Mouse (Mus musculus) embryonic facial prominence, embryonic 14.5 days (tissue): ENCODE data around the gene Med12l. TPM values are rescaled to one million over a fixed set of nuclear protein-coding genes. Genes with fewer than 3 reads are reported as not detected.
A peak's percentile ranks its signal among the peaks of the same experiment; 100 is the strongest.

ENCODE experiments used
- ATAC-seq: fragments of 200-750 bp; cut with Nextera tagmentation; 2 replicates; pipeline ENCODE4 v1.8.0; 2017; ENCODE audit warnings: low read depth, moderate number of reproducible peaks, moderate TSS enrichment
- DNase-seq: peaks from one replicate; pipeline ENCODE4 v3.0.0-alpha.2; 2015; ENCODE audit warnings: low spot score
- H3K27ac ChIP-seq: fragments of 300-500 bp; sonication (generic); replicated peaks from 2 replicates; pipeline ENCODE4 v1.5.1; 2014; ENCODE audit warnings: low read depth, mild to moderate bottlenecking, low read length, moderate library complexity
- H3K27me3 ChIP-seq: fragments of 300-500 bp; sonication (generic); replicated peaks from 2 replicates; pipeline ENCODE4 v1.6.1; 2014; ENCODE audit warnings: low read length; ENCODE audit not compliant: control insufficient read depth, insufficient read depth
- H3K36me3 ChIP-seq: fragments of 300-500 bp; sonication (generic); 2 replicates; pipeline ENCODE4 v1.6.1; 2014; ENCODE audit warnings: low read length, mixed read lengths; ENCODE audit not compliant: control insufficient read depth, insufficient read depth
- H3K4me1 ChIP-seq: fragments of 300-500 bp; sonication (generic); 2 replicates; pipeline ENCODE4 v1.6.1; 2014; ENCODE audit warnings: antibody characterized with exemption, low read length; ENCODE audit not compliant: control insufficient read depth, insufficient read depth
- H3K4me2 ChIP-seq: fragments of 300-500 bp; sonication (generic); 2 replicates; pipeline ENCODE4 v1.6.1; 2014; ENCODE audit warnings: low read depth, mild to moderate bottlenecking, low read length, moderate library complexity, mixed read lengths
- H3K4me3 ChIP-seq: fragments of 300-500 bp; sonication (generic); 2 replicates; pipeline ENCODE4 v1.5.1; 2014; ENCODE audit warnings: low read depth, mild to moderate bottlenecking, low read length
- H3K9ac ChIP-seq: fragments of 300-500 bp; sonication (generic); 2 replicates; pipeline ENCODE4 v1.6.1; 2014; ENCODE audit warnings: low read depth, mild to moderate bottlenecking, low read length, moderate library complexity, mixed read lengths
- H3K9me3 ChIP-seq: fragments of 300-500 bp; sonication (generic); 2 replicates; pipeline ENCODE4 v1.6.1; 2016; ENCODE audit warnings: low read length; ENCODE audit not compliant: control insufficient read depth
- WGBS: fragments of 180-500 bp; shearing (Covaris S2); extraction: QIAGEN DNeasy Blood & Tissue Kit; methylation state at CpG from one replicate; pipeline ENCODE4 v1.1.7; 2014; 5-methylcytosine and 5-hydroxymethylcytosine counted together
- polyA plus RNA-seq: library from polyadenylated mRNA; unstranded; fragments of >200 nt; fragmentation: Nextera tagmentation; extraction: Ambion mirVana; gene quantifications from 2 replicates; pipeline ENCODE4 v1.2.1, GENCODE M21; 2014

The Med12l gene
- polyA plus RNA-seq, 1 experiment from 2014 or later, result 3.3 TPM

- H3K36me3 ChIP-seq, result no peaks in the 10 kb centered on the region
- DNase-seq (no peak), ATAC-seq (no peak)
- no peak overlapping the region for H3K27ac ChIP-seq
- H3K4me2 ChIP-seq, result no peak overlapping the region
- WGBS, result 85% methylated on average over 6 of the region's 6 CpGs
- no peaks in the 10 kb centered on the region for H3K9me3 ChIP-seq
- H3K4me1 ChIP-seq, result peaks cover 4% of the 10 kb centered on the region; the same call in 1 of the 2 replicates
- H3K4me3 ChIP-seq, result no peak overlapping the region
- no peak overlapping the region for H3K9ac ChIP-seq
- H3K27me3 ChIP-seq, result no peaks in the 10 kb centered on the region
Observed at GRCm38 (mm10) chr3:59168476-59168875, 162.9 kb downstream of the Med12l start.

GRCm38 (mm10) chr3:59169215-59169614, 163.6 kb downstream of the Med12l start:
- ATAC-seq (no peak), DNase-seq (no peak)
- no peak overlapping the region for H3K9ac ChIP-seq
- 57% methylated on average over 4 of the region's 4 CpGs for WGBS
- H3K27me3 ChIP-seq, result no peaks in the 10 kb centered on the region
- H3K36me3 ChIP-seq, result no peaks in the 10 kb centered on the region
- H3K4me3 ChIP-seq, result no peak overlapping the region
- H3K27ac ChIP-seq, result no peak overlapping the region
- no peak overlapping the region for H3K4me2 ChIP-seq
- H3K4me1 ChIP-seq, result peaks cover 4% of the 10 kb centered on the region; the same call in 1 of the 2 replicates
- H3K9me3 ChIP-seq, result no peaks in the 10 kb centered on the region

- DNase-seq (no peak), ATAC-seq (no peak)
- no peaks in the 10 kb centered on the region for H3K36me3 ChIP-seq
- H3K4me2 ChIP-seq, result no peak overlapping the region
- peaks cover 4% of the 10 kb centered on the region; the same call in 1 of the 2 replicates for H3K4me1 ChIP-seq
- H3K27ac ChIP-seq, result no peak overlapping the region
- H3K9me3 ChIP-seq, result no peaks in the 10 kb centered on the region
- H3K9ac ChIP-seq, result no peak overlapping the region
- no peak overlapping the region for H3K4me3 ChIP-seq
- no peaks in the 10 kb centered on the region for H3K27me3 ChIP-seq
- 40% methylated on average over 2 of the region's 2 CpGs for WGBS
Observed at GRCm38 (mm10) chr3:59169921-59170627, 164.4 kb downstream of the Med12l start.

- H3K4me3 ChIP-seq, result no peak overlapping the region
- no peaks in the 10 kb centered on the region; the same call in 1 of the 2 replicates for H3K4me1 ChIP-seq
- H3K4me2 ChIP-seq, result no peak overlapping the region
- no peak overlapping the region for H3K9ac ChIP-seq
- no peak overlapping the region for H3K27ac ChIP-seq
- ATAC-seq (no peak), DNase-seq (no peak)
- no peaks in the 10 kb centered on the region for H3K27me3 ChIP-seq
- WGBS, result 75% methylated on average over 6 of the region's 6 CpGs
- H3K9me3 ChIP-seq, result no peaks in the 10 kb centered on the region
- no peaks in the 10 kb centered on the region for H3K36me3 ChIP-seq
Observed at GRCm38 (mm10) chr3:59174426-59175154, 169.0 kb downstream of the Med12l start.

GRCm38 (mm10) chr3:59175234-59175633, 169.6 kb downstream of the Med12l start:
- H3K4me1 ChIP-seq, result no peaks in the 10 kb centered on the region; the same call in 1 of the 2 replicates
- H3K36me3 ChIP-seq, result no peaks in the 10 kb centered on the region
- DNase-seq (peak; percentile 76), ATAC-seq (peak; percentile 78)
- WGBS, result 23% methylated on average over 5 of the region's 5 CpGs
- no peak overlapping the region for H3K4me2 ChIP-seq
- no peak overlapping the region for H3K4me3 ChIP-seq
- no peak overlapping the region for H3K9ac ChIP-seq
- H3K9me3 ChIP-seq, result no peaks in the 10 kb centered on the region
- H3K27ac ChIP-seq, result no peak overlapping the region
- H3K27me3 ChIP-seq, result no peaks in the 10 kb centered on the region

- no peaks in the 10 kb centered on the region for H3K36me3 ChIP-seq
- H3K27ac ChIP-seq, result no peak overlapping the region
- no peaks in the 10 kb centered on the region for H3K4me1 ChIP-seq
- 81% methylated on average over 5 of the region's 5 CpGs for WGBS
- H3K27me3 ChIP-seq, result no peaks in the 10 kb centered on the region
- H3K4me3 ChIP-seq, result no peak overlapping the region
- H3K9ac ChIP-seq, result no peak overlapping the region
- no peak overlapping the region for H3K4me2 ChIP-seq
- H3K9me3 ChIP-seq, result no peaks in the 10 kb centered on the region
- ATAC-seq (no peak), DNase-seq (no peak)
Observed at GRCm38 (mm10) chr3:59176871-59177270, 171.2 kb downstream of the Med12l start.

- ATAC-seq (no peak), DNase-seq (no peak)
- Histone ChIP-seq H3K4me1 (no peaks in the 10 kb centered on the region), H3K4me3 (no peak overlapping the region), H3K27ac (no peak overlapping the region), H3K9ac (no peak overlapping the region), H3K9me3 (no peaks in the 10 kb centered on the region), H3K4me2 (no peak overlapping the region), H3K36me3 (no peaks in the 10 kb centered on the region), H3K27me3 (no peaks in the 10 kb centered on the region)
- whole genome bisulfite sequencing, result 76% methylated on average over 5 of the region's 5 CpGs
Observed at GRCm38 (mm10) chr3:59181134-59181533, 175.5 kb downstream of the Med12l start.

- H3K27ac ChIP-seq, result no peak overlapping the region
- no peaks in the 10 kb centered on the region for H3K27me3 ChIP-seq
- no peak overlapping the region for H3K9ac ChIP-seq
- H3K4me3 ChIP-seq, result no peak overlapping the region
- peak; percentile 66 for ATAC-seq
- H3K4me1 ChIP-seq, result no peaks in the 10 kb centered on the region
- DNase-seq, result no peak
- H3K36me3 ChIP-seq, result no peaks in the 10 kb centered on the region
- no peaks in the 10 kb centered on the region for H3K9me3 ChIP-seq
- no peak overlapping the region for H3K4me2 ChIP-seq
Observed at GRCm38 (mm10) chr3:59182129-59182528, 176.5 kb downstream of the Med12l start.
